8 mouse cellular contexts compared by ENCODE assay signal in the genomic region with DNA sequence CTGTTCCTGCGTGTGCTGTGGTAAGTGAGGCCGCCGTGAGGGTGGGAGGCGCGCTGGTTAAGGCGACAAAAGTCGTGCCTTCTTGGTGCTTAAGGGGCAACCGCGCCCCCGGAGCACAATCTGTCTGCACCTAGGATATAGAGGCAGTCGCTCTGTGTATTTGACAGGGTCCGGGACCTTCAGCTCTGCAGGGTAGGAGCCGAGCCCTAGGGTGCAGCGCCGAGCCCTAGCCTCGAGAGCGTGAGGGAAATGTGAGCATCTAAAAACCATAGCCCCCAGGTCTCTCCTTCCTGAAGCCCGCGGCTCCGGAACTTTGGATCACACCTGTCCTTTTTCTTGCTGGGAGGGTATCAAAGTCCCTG. TPM values are rescaled to one million over a fixed set of nuclear protein-coding genes. Genes with fewer than 3 reads are reported as not detected.
DNase-seq lines count a peak whose midpoint lies in the region; ATAC-seq and TF ChIP-seq lines count a peak whose summit lies in the region.

No protein-coding gene starts in this region.

- H3K9me3 ChIP-seq in heart, embryonic 12.5 days (replicated peaks), result no peaks in the 10 kb centered on the region
- H3K9me3 ChIP-seq in MEL (replicated peaks; ENCODE audit: insufficient read depth, low read length), result no peaks in the 10 kb centered on the region
- no peaks in the 10 kb centered on the region for H3K9me3 ChIP-seq in hindbrain, embryonic 11.5 days (ENCODE audit: control insufficient read depth, low read length)
- H3K9me3 ChIP-seq in megakaryocyte, embryonic 14.5 days, result no peaks in the 10 kb centered on the region

- peak overlapping the region; percentile 81 for H3K9ac ChIP-seq in heart, embryonic 12.5 days
- H3K9ac ChIP-seq in MEL (ENCODE audit: control insufficient read depth, low read depth, low read length, poor library complexity, severe bottlenecking), result peak overlapping the region; percentile 80
- H3K9ac ChIP-seq in hindbrain, embryonic 11.5 days (ENCODE audit: low read depth, low read length), result peak overlapping the region; percentile 81

- peak; percentile 60 for ATAC-seq in heart, embryonic 12.5 days (ENCODE audit: insufficient number of reproducible peaks, low FRiP score)
- peak; percentile 82 for ATAC-seq in hindbrain, embryonic 11.5 days (ENCODE audit: low FRiP score)

- H3K4me1 ChIP-seq in heart, embryonic 12.5 days (replicated peaks), result peaks cover 21% of the 10 kb centered on the region
- H3K4me1 ChIP-seq in MEL (ENCODE audit: control insufficient read depth in 1 of 2, insufficient read depth in 2 of 2, low read length in 2 of 2), result peaks cover 10 to 11% of the 10 kb centered on the region in 2 experiments; a peak in 1 of 4 replicates
- peaks cover 3% of the 10 kb centered on the region; the same call in 1 of the 2 replicates for H3K4me1 ChIP-seq in hindbrain, embryonic 11.5 days (replicated peaks; ENCODE audit: control insufficient read depth, insufficient read depth, low read length)
- H3K4me1 ChIP-seq in megakaryocyte, embryonic 14.5 days, result peaks cover 41% of the 10 kb centered on the region

- no peak for TF ChIP-seq RAD21 in MEL (IDR thresholded peaks at IDR 0.05; ENCODE audit: low read depth, low read length)

- TF ChIP-seq POLR2A in MEL (IDR thresholded peaks at IDR 0.05; ENCODE audit: control insufficient read depth in 1 of 2, insufficient read depth in 1 of 2, low read depth in 1 of 2, low read length in 2 of 2, poor library complexity in 1 of 2), result no peak

- no peak overlapping the region for H3K27ac ChIP-seq in heart, embryonic 12.5 days (ENCODE audit: poor library complexity, severe bottlenecking)
- H3K27ac ChIP-seq in MEL (ENCODE audit: control insufficient read depth, low read depth, low read length), result peak overlapping the region; percentile 41
- H3K27ac ChIP-seq in hindbrain, embryonic 11.5 days (ENCODE audit: low read depth, low read length), result no peak overlapping the region

- peak overlapping the region; percentile 64 for H3K4me3 ChIP-seq in heart, embryonic 12.5 days
- peak overlapping the region; percentile 80 to 84 for H3K4me3 ChIP-seq in MEL (ENCODE audit: control insufficient read depth in 1 of 2, insufficient read depth in 1 of 2, low read depth in 2 of 2, low read length in 2 of 2)
- peak overlapping the region; percentile 65 for H3K4me3 ChIP-seq in hindbrain, embryonic 11.5 days (ENCODE audit: low read depth, low read length)
- H3K4me3 ChIP-seq in megakaryocyte, embryonic 14.5 days (replicated peaks), result peak overlapping the region; percentile 97

- H3K79me2 ChIP-seq in MEL (ENCODE audit: control insufficient read depth, insufficient read depth, low read length, poor library complexity), result peaks cover 13% of the 10 kb centered on the region

- peak overlapping the region; percentile 89 for H3K4me2 ChIP-seq in heart, embryonic 12.5 days
- peak overlapping the region; percentile 74 for H3K4me2 ChIP-seq in hindbrain, embryonic 11.5 days (replicated peaks; ENCODE audit: low read depth, low read length)

- no peak for TF ChIP-seq CTCF in MEL (IDR thresholded peaks at IDR 0.05 in 2 of 3, conservative IDR thresholded peaks at IDR 0.05 in 1 of 3; ENCODE audit: control insufficient read depth in 1 of 3, insufficient read depth in 1 of 3, low read depth in 2 of 3, low read length in 3 of 3, poor library complexity in 1 of 3, severe bottlenecking in 1 of 3)

- no peak for TF ChIP-seq EP300 in MEL (IDR thresholded peaks at IDR 0.05; ENCODE audit: low read depth in 1 of 2, low read length in 2 of 2)

- H3K36me3 ChIP-seq in heart, embryonic 12.5 days, result peaks cover 25% of the 10 kb centered on the region
- H3K36me3 ChIP-seq in MEL (ENCODE audit: control insufficient read depth in 1 of 2, insufficient read depth in 2 of 2, low read length in 2 of 2), result peaks cover 0 to 6% of the 10 kb centered on the region in 2 experiments; a peak in 3 of 4 replicates
- peaks cover 5% of the 10 kb centered on the region; the same call in 1 of the 2 replicates for H3K36me3 ChIP-seq in hindbrain, embryonic 11.5 days (ENCODE audit: control insufficient read depth, insufficient read depth, low read length)
- peaks cover 34% of the 10 kb centered on the region for H3K36me3 ChIP-seq in megakaryocyte, embryonic 14.5 days (replicated peaks; ENCODE audit: low read length)

- no peak for DNase-seq in heart, adult 8-10 months (ENCODE audit: low spot score)
- DNase-seq in MEL (ENCODE audit: low read depth, low spot score), result no peak
- DNase-seq in hindbrain, embryonic 11.5 days (ENCODE audit: low spot score), result no peak
- no peak for DNase-seq in urinary bladder, adult 2 months (ENCODE audit: low spot score)
- no peak for DNase-seq in adrenal gland, adult (ENCODE audit: inconsistent age in 2 of 2, low spot score in 1 of 2)
- DNase-seq in urinary bladder, postnatal 10 days (ENCODE audit: low spot score), result no peak

- no peaks in the 10 kb centered on the region for H3K27me3 ChIP-seq in heart, embryonic 12.5 days (replicated peaks)
- H3K27me3 ChIP-seq in MEL (ENCODE audit: control insufficient read depth in 1 of 2, insufficient read depth in 2 of 2, low read length in 2 of 2), result peaks cover 2% of the 10 kb centered on the region in 2 experiments; a peak in 2 of 4 replicates
- H3K27me3 ChIP-seq in hindbrain, embryonic 11.5 days (ENCODE audit: control insufficient read depth, insufficient read depth, low read length), result no peaks in the 10 kb centered on the region
- H3K27me3 ChIP-seq in megakaryocyte, embryonic 14.5 days (replicated peaks), result no peaks in the 10 kb centered on the region

- WGBS in heart, embryonic 12.5 days, result under 1% methylated on average over 20 of the region's 20 CpGs
- 0% methylated on average over 20 of the region's 20 CpGs for WGBS in hindbrain, embryonic 11.5 days

TF ChIP-seq in MEL, 35 proteins besides CTCF, POLR2A, EP300 and RAD21:
- TF ChIP-seq ZC3H11A (IDR thresholded peaks at IDR 0.05; ENCODE audit: low read depth, low read length) (no peak), UBTF (IDR thresholded peaks at IDR 0.05; ENCODE audit: borderline replicate concordance, insufficient read depth, low read depth, low read length) (0 out of 2 replicates have a peak, but pooled peaks have one; percentile 51), MYB (IDR thresholded peaks at IDR 0.05; ENCODE audit: low read depth, low read length) (no peak), TCF12 (IDR thresholded peaks at IDR 0.05; ENCODE audit: low read depth, low read length) (no peak)

RNA-seq across cellular contexts. Expression of a gene that starts 0.4 kb away (rescaled TPM):
- polyA plus RNA-seq in heart, embryonic 12.5 days (2016; fragmentation: Nextera tagmentation; extraction: Ambion mirVana), result 10.6 TPM in 2 replicates
- 1 to 10 TPM; 8.1 to 9.3 (median 8.8) TPM for total RNA-seq in heart, adult 8-10 months (2022)
- 9.0 and 10.4 TPM in 2 replicates for total RNA-seq in MEL (2012; rRNA removed)
- polyA plus RNA-seq in MEL (2012; ENCODE audit: insufficient read depth in 1 of 2, insufficient read length in 2 of 2, low read depth in 1 of 2, low replicate concordance in 2 of 2, missing spikeins in 1 of 2), result 1 to 10 TPM in 1 of 2 experiments, not detected in 1; 8.9 TPM
- polyA plus RNA-seq in hindbrain, embryonic 11.5 days (2014; fragmentation: Nextera tagmentation; extraction: Ambion mirVana), result 10.2 and 12.2 TPM in 2 replicates
- polyA plus RNA-seq in megakaryocyte, embryonic 14.5 days (2012; ENCODE audit: insufficient read depth, low replicate concordance), result 5.3 and 8.6 TPM in 2 replicates
- 22.1 and 26.7 TPM in 2 replicates for polyA plus RNA-seq in urinary bladder, adult 2 months (2012; rRNA removed)
